Mouse (Mus musculus): ENCODE results near the gene Slco3a1.

GRCm38 (mm10) chr7:74330858-74331726 lies 223.5 kb downstream of the Slco3a1 start:
- TF ChIP-seq POLR2A (IDR thresholded peaks at IDR 0.05; ENCODE audit: borderline replicate concordance, insufficient read depth, low read length) (no peak), CTCF (IDR thresholded peaks at IDR 0.05; ENCODE audit: borderline replicate concordance, insufficient read depth, low read depth, low read length) (no peak)

Data from cerebellum, adult 2 months (tissue).